Mouse (Mus musculus) left cerebral cortex, adult 9 months (tissue): Measurements from ENCODE around the gene Olfr294.

Experiments used
- DNase-seq, 2 experiments: peaks; one replicate each; pipeline ENCODE4 v3.0.0; 2022; ENCODE audit warnings: low spot score in 2 of 2

Olfr294 gene

DNA sequence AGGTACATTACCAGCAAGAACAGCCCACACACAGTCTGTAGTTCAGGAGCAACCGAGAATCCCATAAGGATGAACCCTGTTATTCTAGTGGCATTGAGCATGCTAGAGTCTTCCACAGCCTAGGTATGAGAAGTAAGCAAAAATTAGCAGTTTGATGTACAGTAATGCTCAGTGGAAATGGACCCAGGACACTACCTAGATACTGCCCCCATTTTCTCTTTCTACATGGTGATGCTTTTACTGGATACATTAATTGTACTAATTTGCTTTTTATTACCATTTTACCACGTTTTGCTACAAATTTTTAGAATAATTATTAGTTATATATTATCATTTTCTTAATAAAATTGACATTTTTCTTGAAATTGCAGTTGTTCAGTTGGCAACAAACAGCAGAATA is at the start of gene Olfr294:
Gene Olfr294, minus strand, starts transcription at position 101 of the 400 bp plus-strand sequence.
- DNase-seq = no peak

DNA sequence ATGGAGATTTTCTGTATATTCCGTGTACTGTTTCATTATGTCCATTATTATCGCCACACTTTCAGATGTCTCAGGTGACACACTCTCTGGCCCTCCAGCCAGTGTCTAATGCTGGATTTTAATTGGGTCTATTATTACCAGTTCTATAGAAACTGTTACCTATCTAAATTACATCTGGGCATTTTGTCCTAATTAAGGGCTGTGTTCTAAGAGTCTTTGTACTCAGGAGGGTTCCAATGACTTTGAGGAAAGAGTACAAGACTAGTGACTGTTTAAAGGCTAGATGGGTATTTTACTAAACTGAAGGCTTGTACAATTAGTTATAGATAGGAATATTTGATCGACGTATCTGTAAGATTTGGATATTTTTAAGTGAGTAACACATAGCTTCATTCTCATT is 32.3 kb upstream of the Olfr294 start, which contains the start of gene Olfr293:
Gene Olfr293, plus strand, starts transcription at position 301 of the 400 bp plus-strand sequence.
- no peak for DNase-seq

DNA sequence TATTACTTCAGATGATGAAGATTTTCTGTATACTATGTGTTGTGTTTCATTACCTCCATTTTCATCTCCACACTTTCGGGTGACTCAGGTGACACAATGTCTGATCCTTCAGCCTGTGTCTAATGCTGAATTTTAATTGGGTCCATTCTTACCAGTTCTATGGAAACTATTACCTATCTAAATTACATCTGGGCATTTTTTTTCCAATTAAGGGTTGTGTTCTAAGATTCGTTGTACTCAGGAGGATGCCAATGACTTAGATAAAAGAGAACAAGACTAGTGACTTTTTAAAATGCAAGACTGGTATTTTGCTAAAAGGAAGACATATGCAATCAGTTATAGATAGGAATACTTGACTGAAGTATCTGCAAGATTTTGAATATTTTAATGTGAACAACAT is 32.9 kb downstream of the Olfr294 start, which contains the start of gene Olfr295:
Gene Olfr295, plus strand, starts transcription at position 301 of the 400 bp plus-strand sequence.
- no peak for DNase-seq
